Mouse (Mus musculus): ENCODE measurements around the gene Ccdc24. TPM values are rescaled to one million over a fixed set of nuclear protein-coding genes. Genes with fewer than 3 reads are reported as not detected.

The Ccdc24 gene
- 0.89 and 1.8 TPM in 2 replicates for polyA plus RNA-seq (2015; fragmentation: Nextera tagmentation; extraction: Ambion mirVana)

- peak within 1 kb of the TSS; percentile 27 for H3K4me3 ChIP-seq (replicated peaks)
- peaks cover 26% of the 10 kb centered on the region for H3K4me1 ChIP-seq
- peak within 1 kb of the TSS; percentile 64 for H3K4me2 ChIP-seq
- 4% methylated on average over 14 of the region's 14 CpGs for WGBS
- peaks cover 40% of the 10 kb centered on the region for H3K36me3 ChIP-seq
- H3K27ac ChIP-seq, result peak within 1 kb of the TSS; percentile 1; the same call in 1 of the 2 replicates
- ATAC-seq (replicated peaks; ENCODE audit: low FRiP score), result peak; percentile 54
- H3K9ac ChIP-seq, result peak within 1 kb of the TSS; percentile 29
- H3K27me3 ChIP-seq, result no peaks in the 10 kb centered on the region; the same call in 1 of the 2 replicates
- H3K9me3 ChIP-seq (replicated peaks), result no peaks in the 10 kb centered on the region
Observed at GRCm38 (mm10) chr4:117872471-117872886, at the start of gene Ccdc24. Ccdc24 (minus strand) TSS chr4:117872557.

GRCm38 (mm10) chr4:117921358-117921757 lies 49.0 kb upstream of the Ccdc24 start:
- no peak overlapping the region for H3K4me2 ChIP-seq
- H3K4me1 ChIP-seq, result peaks cover 4% of the 10 kb centered on the region
- WGBS, result 81% methylated on average over 2 of the region's 2 CpGs
- H3K27ac ChIP-seq, result no peak overlapping the region
- H3K4me3 ChIP-seq (replicated peaks), result no peak overlapping the region
- no peak for ATAC-seq (replicated peaks; ENCODE audit: low FRiP score)
- H3K36me3 ChIP-seq, result no peaks in the 10 kb centered on the region
- no peak overlapping the region for H3K9ac ChIP-seq
- H3K9me3 ChIP-seq (replicated peaks), result no peaks in the 10 kb centered on the region
- H3K27me3 ChIP-seq, result peaks cover 26% of the 10 kb centered on the region

- H3K9ac ChIP-seq, result no peak overlapping the region
- peaks cover 16% of the 10 kb centered on the region for H3K4me1 ChIP-seq
- no peak overlapping the region for H3K4me2 ChIP-seq
- no peak overlapping the region for H3K27ac ChIP-seq
- H3K36me3 ChIP-seq, result no peaks in the 10 kb centered on the region
- no peaks in the 10 kb centered on the region for H3K9me3 ChIP-seq (replicated peaks)
- H3K27me3 ChIP-seq, result peaks cover 10% of the 10 kb centered on the region; the same call in 1 of the 2 replicates
- ATAC-seq (replicated peaks; ENCODE audit: low FRiP score), result no peak
- 84% methylated on average over 5 of the region's 5 CpGs for WGBS
- H3K4me3 ChIP-seq (replicated peaks), result no peak overlapping the region
Observed at GRCm38 (mm10) chr4:117918762-117919161, 46.4 kb upstream of the Ccdc24 start.

- Histone ChIP-seq H3K9ac (no peak overlapping the region), H3K36me3 (no peaks in the 10 kb centered on the region), H3K27me3 (peaks cover 10% of the 10 kb centered on the region; the same call in 1 of the 2 replicates), H3K4me1 (peaks cover 21% of the 10 kb centered on the region), H3K4me3 (replicated peaks) (no peak overlapping the region), H3K27ac (no peak overlapping the region), H3K4me2 (no peak overlapping the region), H3K9me3 (replicated peaks) (no peaks in the 10 kb centered on the region)
- no peak for ATAC-seq (replicated peaks; ENCODE audit: low FRiP score)
- WGBS, result 65% methylated on average over 3 of the region's 3 CpGs
Observed at GRCm38 (mm10) chr4:117918261-117918660, 45.9 kb upstream of the Ccdc24 start.

GRCm38 (mm10) chr4:117917847-117918246 lies 45.5 kb upstream of the Ccdc24 start:
- H3K4me2 ChIP-seq, result no peak overlapping the region
- H3K27ac ChIP-seq, result no peak overlapping the region
- no peaks in the 10 kb centered on the region for H3K9me3 ChIP-seq (replicated peaks)
- peaks cover 6% of the 10 kb centered on the region; the same call in 1 of the 2 replicates for H3K27me3 ChIP-seq
- peaks cover 25% of the 10 kb centered on the region for H3K4me1 ChIP-seq
- no peak overlapping the region for H3K4me3 ChIP-seq (replicated peaks)
- no peak overlapping the region for H3K9ac ChIP-seq
- no peak for ATAC-seq (replicated peaks; ENCODE audit: low FRiP score)
- H3K36me3 ChIP-seq, result no peaks in the 10 kb centered on the region
- 90% methylated on average over 4 of the region's 4 CpGs for WGBS

- Histone ChIP-seq H3K4me3 (replicated peaks) (no peak overlapping the region), H3K9me3 (replicated peaks) (no peaks in the 10 kb centered on the region), H3K4me2 (no peak overlapping the region), H3K27me3 (0 out of 2 replicates have a peak, but pooled peaks cover 1% of the 10 kb centered on the region), H3K4me1 (peaks cover 28% of the 10 kb centered on the region), H3K9ac (no peak overlapping the region), H3K36me3 (no peaks in the 10 kb centered on the region), H3K27ac (no peak overlapping the region)
- WGBS, result 86% methylated on average over 4 of the region's 4 CpGs
- no peak for ATAC-seq (replicated peaks; ENCODE audit: low FRiP score)
Observed at GRCm38 (mm10) chr4:117917402-117917801, 45.0 kb upstream of the Ccdc24 start.

GRCm38 (mm10) chr4:117916386-117916785 lies 44.0 kb upstream of the Ccdc24 start:
- H3K36me3 ChIP-seq, result peaks cover 10% of the 10 kb centered on the region
- WGBS, result 64% methylated on average over 5 of the region's 5 CpGs
- no peaks in the 10 kb centered on the region for H3K27me3 ChIP-seq
- peak overlapping the region; percentile 81; the same call in 1 of the 2 replicates for H3K4me3 ChIP-seq (replicated peaks)
- H3K4me1 ChIP-seq, result peaks cover 28% of the 10 kb centered on the region
- peak overlapping the region; percentile 95 for H3K4me2 ChIP-seq
- H3K9ac ChIP-seq, result no peak overlapping the region
- H3K27ac ChIP-seq, result 0 out of 2 replicates have a peak overlapping the region, but pooled peaks have one; percentile 82
- no peaks in the 10 kb centered on the region for H3K9me3 ChIP-seq (replicated peaks)
- no peak for ATAC-seq (replicated peaks; ENCODE audit: low FRiP score)

- Histone ChIP-seq H3K4me2 (peak overlapping the region; percentile 95), H3K9me3 (replicated peaks) (no peaks in the 10 kb centered on the region), H3K36me3 (peaks cover 18% of the 10 kb centered on the region), H3K27me3 (no peaks in the 10 kb centered on the region), H3K4me1 (peaks cover 28% of the 10 kb centered on the region), H3K4me3 (replicated peaks) (peak overlapping the region; percentile 81), H3K27ac (peak overlapping the region; percentile 82), H3K9ac (peak overlapping the region; percentile 69)
- ATAC-seq (replicated peaks; ENCODE audit: low FRiP score), result no peak
- 3% methylated on average over 19 of the region's 19 CpGs for WGBS
Observed at GRCm38 (mm10) chr4:117915489-117916105, 43.2 kb upstream of the Ccdc24 start.

GRCm38 (mm10) chr4:117914591-117915442 lies 42.5 kb upstream of the Ccdc24 start, which contains the start of gene Ipo13:
Ipo13 (minus strand) TSS chr4:117914999.
- no peaks in the 10 kb centered on the region for H3K27me3 ChIP-seq

GRCm38 (mm10) chr4:117914031-117914430 lies 41.7 kb upstream of the Ccdc24 start:
- H3K27me3 ChIP-seq, result no peaks in the 10 kb centered on the region
- H3K9ac ChIP-seq, result peak overlapping the region; percentile 69
- no peak for ATAC-seq (replicated peaks; ENCODE audit: low FRiP score)
- peaks cover 31% of the 10 kb centered on the region for H3K36me3 ChIP-seq
- H3K4me2 ChIP-seq, result peak overlapping the region; percentile 95
- H3K9me3 ChIP-seq (replicated peaks), result no peaks in the 10 kb centered on the region
- H3K4me3 ChIP-seq (replicated peaks), result peak overlapping the region; percentile 81
- WGBS, result 11% methylated on average over 8 of the region's 8 CpGs
- peaks cover 34% of the 10 kb centered on the region for H3K4me1 ChIP-seq
- peak overlapping the region; percentile 9; the same call in 1 of the 2 replicates for H3K27ac ChIP-seq

More at GRCm38 (mm10) chr4:117914591-117915442, 42.5 kb upstream of the Ccdc24 start, which contains the start of gene Ipo13:
- peak within 1 kb of the TSS; percentile 82 for H3K27ac ChIP-seq
- H3K9ac ChIP-seq, result peak within 1 kb of the TSS; percentile 69
- peak within 1 kb of the TSS; percentile 95 for H3K4me2 ChIP-seq
- H3K36me3 ChIP-seq, result peaks cover 26% of the 10 kb centered on the region
- peaks cover 31% of the 10 kb centered on the region for H3K4me1 ChIP-seq
- H3K9me3 ChIP-seq (replicated peaks), result no peaks in the 10 kb centered on the region
- WGBS, result under 1% methylated on average over 61 of the region's 61 CpGs
- ATAC-seq (replicated peaks; ENCODE audit: low FRiP score), result peak; percentile 95
- peak within 1 kb of the TSS; percentile 81 for H3K4me3 ChIP-seq (replicated peaks)

GRCm38 (mm10) chr4:117913421-117913820 lies 41.1 kb upstream of the Ccdc24 start:
- 63% methylated on average over 3 of the region's 3 CpGs for WGBS
- Histone ChIP-seq H3K36me3 (peaks cover 37% of the 10 kb centered on the region), H3K9ac (no peak overlapping the region), H3K27me3 (no peaks in the 10 kb centered on the region), H3K4me2 (peak overlapping the region; percentile 95), H3K4me3 (replicated peaks) (peak overlapping the region; percentile 81), H3K4me1 (peaks cover 36% of the 10 kb centered on the region), H3K9me3 (replicated peaks) (no peaks in the 10 kb centered on the region), H3K27ac (no peak overlapping the region)
- ATAC-seq (replicated peaks; ENCODE audit: low FRiP score), result no peak

Data from kidney, embryonic 15.5 days (tissue).